Mouse (Mus musculus): ENCODE data around the gene Gpr149. TPM values are rescaled to one million over a fixed set of nuclear protein-coding genes. Genes with fewer than 3 reads are reported as not detected.

The Gpr149 gene
- total RNA-seq, 2 experiments from 2014 or later, result not detected

Other genes starting within 250 kb of the Gpr149 start
- 35.0 and 46.2 TPM in 2 replicates for gene Dhx36, start 98.1 kb downstream of the Gpr149 start, total RNA-seq (2014; fragmentation: Nextera tagmentation)
- gene Dhx36, start 98.1 kb downstream of the Gpr149 start, total RNA-seq (2017), result 39.4 and 49.5 TPM in 2 replicates

Measured in megakaryocyte-erythroid progenitor cell, adult 5-6 weeks (primary cell).